Mouse (Mus musculus): ENCODE results near the gene Dclre1a.

DNA sequence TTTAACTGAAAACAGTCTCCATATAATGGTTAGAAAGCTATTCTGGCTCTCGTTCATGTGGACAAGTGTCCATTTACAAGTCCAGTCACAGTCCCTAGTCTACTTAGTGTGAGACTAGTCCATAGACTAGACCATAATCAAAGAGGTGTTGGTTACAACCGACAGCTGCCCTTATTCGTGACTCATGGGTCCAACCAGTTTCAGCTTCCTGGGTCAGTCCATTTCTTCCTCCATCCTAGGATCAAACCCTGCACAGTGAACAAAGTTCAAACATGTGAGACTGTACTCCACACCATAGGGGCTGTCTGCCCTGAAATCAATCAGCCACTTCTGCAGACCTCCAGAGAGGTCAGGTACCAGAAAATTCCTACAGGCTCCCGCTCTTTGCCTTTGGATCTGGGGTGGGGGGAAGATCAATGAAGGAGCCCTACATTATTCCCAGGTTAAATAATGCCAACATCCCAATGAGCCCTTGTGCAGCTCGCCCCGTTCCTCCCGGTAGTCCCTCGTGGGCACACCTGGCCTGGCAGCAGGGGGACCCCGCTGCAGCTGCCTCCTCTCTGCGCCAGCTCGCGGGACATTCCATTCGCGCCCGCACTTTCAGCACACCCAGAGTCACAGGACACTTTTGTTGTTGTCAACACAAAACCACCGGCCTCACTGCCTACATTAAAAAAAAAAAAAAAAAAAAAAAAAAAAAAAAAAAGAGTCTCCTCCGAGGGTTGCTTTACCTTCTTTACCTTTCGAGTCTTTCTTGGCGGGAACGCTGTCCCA, at the start of gene Dclre1a:
- no peak for TF ChIP-seq CTCF (IDR thresholded peaks at IDR 0.05; ENCODE audit: low read depth, low read length)
- TF ChIP-seq POLR2A (IDR thresholded peaks at IDR 0.05; ENCODE audit: extremely low read depth, insufficient read depth, low read length): no peak
